Mouse (Mus musculus): ENCODE measurements around the gene Mocs1.
"Not testable (repeated sequence)": the region's sequence is repeated elsewhere in the genome, so short reads cannot be mapped to it uniquely, and the experiment has no call there.

Mocs1 gene

GRCm38 (mm10) chr17:49432071-49432711 is 4.0 kb downstream of the Mocs1 start:
- DNase-seq (ENCODE audit: low spot score) = no peak

- no peak for DNase-seq (ENCODE audit: low spot score)
These were observed 4.9 kb downstream of the Mocs1 start for GRCm38 (mm10) chr17:49433071-49433470.

- no peak for DNase-seq (ENCODE audit: low spot score)
These were observed 6.1 kb downstream of the Mocs1 start for GRCm38 (mm10) chr17:49434236-49434635.

- no peak for DNase-seq (ENCODE audit: low spot score)
These were observed 6.9 kb downstream of the Mocs1 start for GRCm38 (mm10) chr17:49435081-49435480.

GRCm38 (mm10) chr17:49436631-49437030 is 8.5 kb downstream of the Mocs1 start:
- DNase-seq (ENCODE audit: low spot score) = no peak

GRCm38 (mm10) chr17:49437306-49437705 is 9.1 kb downstream of the Mocs1 start:
- DNase-seq (ENCODE audit: low spot score) = not testable (repeated sequence)

GRCm38 (mm10) chr17:49438822-49439574 is 10.8 kb downstream of the Mocs1 start:
- DNase-seq (ENCODE audit: low spot score) = no peak

GRCm38 (mm10) chr17:49439706-49440105 is 11.5 kb downstream of the Mocs1 start:
- DNase-seq (ENCODE audit: low spot score) = no peak

- DNase-seq (ENCODE audit: low spot score) = no peak
These were observed 12.4 kb downstream of the Mocs1 start for GRCm38 (mm10) chr17:49440331-49441130.

- DNase-seq (ENCODE audit: low spot score) = not testable (repeated sequence)
These were observed 14.7 kb downstream of the Mocs1 start for GRCm38 (mm10) chr17:49442841-49443240.

GRCm38 (mm10) chr17:49448570-49449229 is 20.5 kb downstream of the Mocs1 start:
- no peak for DNase-seq (ENCODE audit: low spot score)

- DNase-seq (ENCODE audit: low spot score) = no peak
These were observed 21.1 kb downstream of the Mocs1 start for GRCm38 (mm10) chr17:49449230-49449608.

- no peak for DNase-seq (ENCODE audit: low spot score)
These were observed 22.8 kb downstream of the Mocs1 start for GRCm38 (mm10) chr17:49450922-49451321.

- no peak for DNase-seq (ENCODE audit: low spot score)
These were observed 28.2 kb downstream of the Mocs1 start for GRCm38 (mm10) chr17:49456334-49456733.

- no peak for DNase-seq (ENCODE audit: low spot score)
These were observed 29.7 kb downstream of the Mocs1 start for GRCm38 (mm10) chr17:49457833-49458232.

- no peak for DNase-seq (ENCODE audit: low spot score)
These were observed 30.2 kb downstream of the Mocs1 start for GRCm38 (mm10) chr17:49458386-49458785.

GRCm38 (mm10) chr17:49464884-49465283 is 36.7 kb downstream of the Mocs1 start:
- no peak for DNase-seq (ENCODE audit: low spot score)

GRCm38 (mm10) chr17:49468223-49468622 is 40.1 kb downstream of the Mocs1 start:
- DNase-seq (ENCODE audit: low spot score) = peak; percentile 88

- no peak for DNase-seq (ENCODE audit: low spot score)
These were observed 44.5 kb downstream of the Mocs1 start for GRCm38 (mm10) chr17:49472626-49473025.

GRCm38 (mm10) chr17:49474051-49474450 is 45.9 kb downstream of the Mocs1 start:
- peak; percentile 9 for DNase-seq (ENCODE audit: low spot score)

GRCm38 (mm10) chr17:49475174-49475573 is 47.0 kb downstream of the Mocs1 start:
- no peak for DNase-seq (ENCODE audit: low spot score)

GRCm38 (mm10) chr17:49477370-49477769 is 49.2 kb downstream of the Mocs1 start:
- DNase-seq (ENCODE audit: low spot score) = no peak
